Mouse (Mus musculus) mature B cell (primary cell): ENCODE results near the gene Dand5.

Source experiments
- in situ Hi-C: fragments of 300-500 bp; cut with MboI; formaldehyde crosslinking; loops from 2 replicates; pipeline ENCODE4 v1.14.3; 2019

The Dand5 gene

GRCm38 (mm10) chr8:84770100-84770953, 52.3 kb downstream of the Dand5 start:
- in situ Hi-C loops = no loop called here

DNA sequence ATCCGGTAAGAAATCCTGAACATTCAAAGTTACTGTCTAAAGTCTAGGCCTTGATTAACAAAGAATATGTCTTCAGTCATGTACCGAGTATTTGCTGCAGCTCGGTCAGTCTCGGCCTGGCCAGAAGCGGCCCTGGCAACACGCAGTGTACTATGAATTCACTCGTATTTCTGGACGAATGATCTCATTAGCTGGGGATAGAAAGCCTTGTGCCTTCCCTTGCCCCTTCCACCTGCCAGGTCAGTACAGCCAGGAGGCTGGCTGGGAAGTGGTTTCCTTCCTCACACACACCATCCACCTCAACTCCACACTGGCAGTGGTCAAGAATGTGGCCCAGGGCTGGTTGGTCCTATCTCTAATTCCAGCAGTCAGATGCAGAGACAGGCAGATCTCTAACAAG, 53.3 kb downstream of the Dand5 start:
- in situ Hi-C loops = no loop called here

DNA sequence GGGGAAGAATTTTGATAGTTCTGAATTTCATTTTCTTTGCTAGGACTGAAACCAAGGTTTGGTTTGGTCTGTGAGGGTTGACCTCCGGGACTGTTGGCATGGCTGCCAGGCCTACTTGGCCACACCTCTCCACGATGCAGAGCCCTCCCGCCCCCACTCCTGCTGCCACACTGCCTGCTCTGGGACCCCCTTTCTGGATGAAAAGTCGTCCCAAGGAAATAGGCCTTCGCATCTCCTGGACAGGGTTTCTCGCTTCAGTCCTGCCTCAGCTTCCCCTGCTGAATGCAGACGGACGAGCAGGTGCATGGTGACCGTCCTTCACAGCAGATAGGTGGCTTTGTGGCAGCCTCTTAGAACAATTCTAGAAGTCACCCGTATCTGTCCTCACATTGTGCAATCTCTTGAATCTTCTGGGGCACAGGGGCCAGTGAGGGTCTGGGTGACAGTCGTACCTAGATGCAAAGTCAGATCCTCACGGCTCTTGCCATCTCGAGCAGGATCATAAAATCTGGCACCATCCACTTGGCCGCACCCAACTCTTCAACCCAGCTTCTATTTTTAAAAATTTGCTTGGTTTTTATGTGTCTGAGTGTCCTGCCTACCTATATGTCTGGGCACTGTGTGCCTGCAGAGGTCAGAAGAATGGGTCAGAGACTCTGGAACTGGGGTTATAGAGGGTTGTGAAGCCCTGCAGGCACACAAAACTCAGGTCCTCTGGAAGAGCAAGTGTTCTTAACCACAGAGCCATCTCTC, 54.1 kb downstream of the Dand5 start:
- in situ Hi-C loops = no loop called here

DNA sequence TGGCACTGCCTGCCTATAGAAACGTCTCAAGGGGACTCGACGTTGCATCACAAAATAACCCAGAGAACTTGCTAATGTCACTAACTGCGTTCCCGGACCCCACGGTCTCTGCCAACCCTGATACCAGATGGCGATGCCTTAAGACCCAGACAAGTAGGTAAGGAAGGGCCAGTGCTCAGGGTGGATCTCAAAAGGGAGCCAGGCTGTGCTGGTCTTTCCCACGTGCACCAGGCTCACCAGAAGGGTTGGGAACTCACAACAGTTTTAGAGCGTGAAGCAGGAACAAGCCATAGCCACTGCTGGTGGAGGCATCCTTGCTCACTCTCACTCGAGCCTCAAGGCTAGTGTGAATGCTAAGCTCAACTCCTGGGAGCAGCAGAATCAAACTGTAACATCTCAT, 55.4 kb downstream of the Dand5 start:
- in situ Hi-C loops = no loop called here

DNA sequence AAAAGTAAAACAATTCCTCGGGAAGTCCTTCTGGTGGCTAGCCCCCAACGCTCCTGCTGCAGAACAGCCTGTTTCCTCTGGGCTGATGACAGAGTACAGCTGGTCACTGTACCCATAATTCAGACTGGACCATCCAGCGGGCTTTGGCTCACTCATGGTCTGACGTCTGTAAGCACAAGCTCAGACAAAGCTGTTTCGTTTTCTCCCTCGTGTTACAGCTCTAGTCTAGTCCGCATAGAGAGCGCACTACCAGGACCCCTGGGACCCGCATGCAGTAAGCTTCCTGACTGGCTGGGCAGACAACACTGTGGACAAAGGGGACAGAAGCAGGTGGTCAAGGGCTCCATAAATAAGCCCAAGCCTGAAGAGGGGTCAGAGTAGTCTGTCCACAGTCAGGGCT, 56.2 kb downstream of the Dand5 start:
- in situ Hi-C loops = no loop called here

GRCm38 (mm10) chr8:84765629-84766028, 57.0 kb downstream of the Dand5 start:
- in situ Hi-C loops = no loop called here
